Mouse (Mus musculus) brain, embryonic 18.5 days (tissue): ENCODE data around the gene Cecr2.

Source experiments
- DNase-seq: peaks from one replicate; pipeline ENCODE4 v3.0.0-alpha.2; 2012; ENCODE audit warnings: low read depth, low spot score

Gene Cecr2

DNA sequence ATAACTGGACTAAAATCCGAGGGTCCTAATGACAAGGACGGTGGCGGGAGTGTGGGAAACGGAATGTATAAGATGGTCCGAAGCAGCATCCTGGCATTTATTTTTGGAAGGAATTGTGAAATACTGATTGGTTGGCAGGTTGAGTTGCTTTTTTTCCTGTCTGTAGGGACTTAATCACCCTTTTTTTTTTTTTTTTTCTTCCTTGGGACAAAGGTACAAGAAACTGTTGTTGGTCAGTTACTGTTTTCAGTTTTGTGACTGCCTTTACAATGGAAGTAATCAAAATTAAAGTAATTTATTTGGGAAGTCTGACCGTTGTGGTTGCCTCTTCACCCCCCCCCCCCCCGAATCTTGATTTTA lies 1.2 kb downstream of the Cecr2 start:
- no peak for DNase-seq

DNA sequence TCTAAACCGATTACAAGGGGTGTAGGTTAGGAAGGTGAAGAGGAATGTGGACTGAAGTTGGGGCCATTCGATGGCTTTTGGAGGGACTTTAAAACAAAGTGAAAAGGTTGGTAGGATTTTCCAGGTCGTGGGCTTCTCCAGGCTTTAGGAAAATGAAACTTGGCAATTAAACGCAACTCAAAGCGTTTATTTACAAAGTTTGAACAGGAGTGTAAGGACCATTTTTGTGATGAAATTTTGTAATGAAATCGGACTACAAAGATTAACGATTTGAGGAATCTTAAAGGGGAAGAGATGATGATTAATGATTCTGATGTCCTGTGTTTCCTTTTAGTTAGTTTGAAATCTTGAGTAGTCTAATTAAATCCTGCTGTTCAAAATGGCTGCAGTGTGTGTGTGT lies 1.7 kb downstream of the Cecr2 start:
- no peak for DNase-seq

DNA sequence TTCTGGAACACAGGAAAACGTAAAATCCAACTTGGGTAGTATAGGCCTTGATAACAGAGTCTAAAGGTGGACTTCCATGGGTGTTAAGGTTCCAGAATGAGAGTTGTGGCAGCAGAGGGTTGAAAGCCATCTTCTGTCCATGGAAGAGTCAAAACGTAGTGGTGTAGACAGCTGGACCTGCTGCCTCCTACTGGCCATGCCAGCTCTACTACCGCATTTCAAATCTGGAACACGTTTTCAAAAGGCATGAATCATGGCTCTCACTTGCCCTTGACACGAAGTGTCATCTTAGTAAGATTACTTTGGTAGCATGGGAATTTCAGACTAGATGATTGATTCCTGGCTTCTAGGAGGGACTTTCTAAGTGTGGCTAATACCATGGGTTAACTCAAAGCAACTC lies 8.0 kb downstream of the Cecr2 start:
- no peak for DNase-seq

DNA sequence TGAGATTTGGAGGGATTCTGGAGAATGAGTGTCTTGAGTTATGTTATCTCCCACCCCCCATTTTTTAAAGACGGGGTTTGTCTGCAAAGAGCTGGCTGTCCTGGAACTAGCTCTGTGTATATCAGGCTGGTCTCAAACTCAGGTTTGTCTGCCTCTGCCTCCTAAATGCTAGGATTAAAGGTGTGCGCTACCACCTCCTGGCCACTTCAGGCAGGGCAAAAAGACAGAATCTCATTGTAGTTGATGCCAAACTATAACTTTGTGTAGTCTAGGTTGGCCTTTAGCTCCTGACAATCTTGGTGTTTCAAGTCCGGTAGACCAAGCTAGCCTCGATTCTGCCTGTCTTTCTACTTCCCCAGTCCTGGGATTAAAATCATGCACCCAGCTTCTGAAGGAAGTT lies 8.7 kb downstream of the Cecr2 start:
- no peak for DNase-seq

DNA sequence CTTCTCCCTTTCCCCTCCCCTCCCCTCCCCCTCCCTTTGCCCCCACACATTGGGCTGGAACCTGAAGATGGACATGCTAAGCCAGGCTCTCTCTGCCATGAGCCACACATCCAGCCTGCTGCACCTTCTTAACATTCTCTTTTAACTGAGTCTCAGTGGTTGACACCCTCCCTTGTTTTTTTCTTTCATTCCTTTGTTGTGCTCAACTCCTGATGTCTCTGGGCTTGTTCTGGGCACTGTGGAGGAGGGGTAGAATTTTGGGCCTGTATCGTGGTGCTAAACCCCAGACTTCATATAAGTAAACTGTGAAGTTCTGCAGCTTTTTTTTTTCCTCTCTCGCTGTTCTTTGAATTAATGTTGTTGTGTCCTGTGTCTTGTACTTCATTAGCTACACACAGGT lies 9.8 kb downstream of the Cecr2 start:
- no peak for DNase-seq

DNA sequence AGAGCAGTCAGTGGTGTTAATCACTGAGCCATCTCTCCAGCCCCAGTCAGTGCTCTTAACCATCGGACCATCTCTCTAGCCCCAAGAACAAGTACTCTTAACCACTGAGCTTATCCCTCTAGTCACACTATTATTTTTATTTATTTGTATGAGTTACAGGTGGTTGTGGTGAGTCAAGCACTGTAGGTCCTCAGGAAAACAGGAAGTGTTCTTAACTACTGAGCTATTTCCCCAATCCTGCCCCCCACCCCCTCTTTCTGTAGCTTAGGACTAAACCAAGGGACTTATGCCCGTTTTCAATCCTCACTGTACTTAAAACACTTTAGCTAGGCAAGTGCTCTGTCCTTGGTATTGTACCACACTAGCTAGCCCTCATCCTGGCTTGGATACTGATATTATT lies 17.2 kb downstream of the Cecr2 start:
- no peak for DNase-seq

DNA sequence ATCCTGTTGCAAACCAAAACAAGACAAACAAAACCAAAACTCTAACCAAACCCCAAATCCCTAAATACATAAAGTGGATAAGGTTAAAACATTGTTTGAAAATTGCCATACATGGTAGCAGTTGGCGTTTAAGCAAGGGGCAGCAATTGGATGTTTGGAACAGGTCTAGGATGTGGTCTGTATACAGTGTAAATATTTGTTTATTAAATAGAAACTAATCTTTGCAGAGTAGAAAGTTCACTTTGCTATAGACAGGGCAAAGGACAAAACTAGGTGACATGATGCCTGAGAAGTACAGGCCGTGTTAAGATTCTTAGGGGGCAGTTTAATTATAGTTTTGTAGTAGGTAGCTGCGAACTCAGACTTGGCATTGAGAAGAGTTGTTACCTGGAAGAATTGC lies 18.6 kb downstream of the Cecr2 start:
- no peak for DNase-seq

DNA sequence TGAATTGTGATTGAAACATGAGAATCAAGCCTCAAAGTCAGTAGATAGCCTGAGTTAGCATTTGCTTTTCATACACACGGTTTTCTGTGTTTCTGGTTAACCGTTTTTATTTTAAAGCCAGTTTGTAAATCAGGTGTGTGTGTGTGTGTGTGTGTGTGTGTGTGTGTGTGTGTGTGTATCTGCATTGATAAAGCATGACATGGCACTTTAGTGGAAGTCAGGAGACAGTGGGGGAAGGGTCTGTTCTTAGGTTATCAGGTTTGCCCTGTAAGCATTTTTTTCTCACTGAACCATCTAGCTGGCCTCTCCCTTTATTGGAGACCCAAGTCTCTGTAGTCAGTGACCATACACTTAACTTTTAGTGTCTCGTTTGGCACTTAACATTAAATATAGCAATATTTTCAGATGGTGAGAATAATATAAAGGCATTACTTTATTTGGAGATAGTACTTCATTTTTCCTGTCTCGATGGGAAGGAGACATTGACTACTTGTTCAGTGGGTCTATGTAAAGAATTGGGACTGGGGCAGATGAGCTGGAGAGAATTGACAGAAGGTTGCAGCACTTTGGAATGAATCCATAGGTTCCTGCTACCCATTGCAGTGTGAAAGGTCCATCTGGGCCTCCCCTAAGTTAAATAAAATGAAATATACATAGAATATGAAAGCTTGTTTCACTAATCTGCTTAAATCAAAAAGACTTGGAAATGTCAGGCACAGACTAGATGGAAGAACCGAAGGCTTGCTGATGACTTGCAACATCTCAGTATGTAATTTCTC lies 20.9 kb downstream of the Cecr2 start:
- no peak for DNase-seq

DNA sequence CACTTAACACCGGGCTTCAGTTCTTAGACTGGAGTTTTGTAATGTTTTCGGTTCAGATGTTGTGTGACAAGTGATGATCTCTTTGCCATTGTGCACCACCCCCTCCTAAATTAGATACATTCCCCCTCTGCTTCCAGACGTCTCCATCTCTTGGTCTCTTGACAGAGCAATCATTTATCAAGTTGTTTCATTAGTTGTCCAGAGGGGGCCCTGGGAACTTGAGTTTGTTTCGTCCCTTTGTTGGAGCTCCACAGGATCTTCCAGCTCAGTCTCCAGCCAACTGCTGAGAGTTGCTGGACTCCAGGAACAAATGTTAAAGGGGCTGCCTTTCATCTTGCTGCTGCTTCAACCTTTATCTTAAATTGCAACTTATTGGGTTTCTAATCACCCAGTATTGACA lies 34.1 kb downstream of the Cecr2 start:
- DNase-seq = no peak

DNA sequence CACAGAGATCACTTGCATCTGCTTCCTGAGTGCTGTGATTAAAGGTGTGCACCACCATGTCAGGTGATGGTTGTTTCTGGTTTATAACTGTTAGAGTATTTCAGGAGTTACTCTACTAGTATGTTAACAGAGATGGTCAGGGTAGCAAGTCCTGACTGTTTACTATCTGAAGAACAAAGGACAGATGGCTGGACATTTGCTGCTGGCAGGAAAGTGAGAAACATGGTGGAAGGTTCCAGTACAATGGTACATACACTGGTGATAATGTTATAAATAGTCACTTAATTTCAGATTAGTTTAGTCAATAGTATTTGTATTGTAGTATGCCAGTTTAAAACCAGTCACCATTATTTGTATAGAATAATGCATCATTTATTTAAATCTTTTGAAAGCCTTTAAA lies 38.2 kb downstream of the Cecr2 start:
- DNase-seq = no peak

DNA sequence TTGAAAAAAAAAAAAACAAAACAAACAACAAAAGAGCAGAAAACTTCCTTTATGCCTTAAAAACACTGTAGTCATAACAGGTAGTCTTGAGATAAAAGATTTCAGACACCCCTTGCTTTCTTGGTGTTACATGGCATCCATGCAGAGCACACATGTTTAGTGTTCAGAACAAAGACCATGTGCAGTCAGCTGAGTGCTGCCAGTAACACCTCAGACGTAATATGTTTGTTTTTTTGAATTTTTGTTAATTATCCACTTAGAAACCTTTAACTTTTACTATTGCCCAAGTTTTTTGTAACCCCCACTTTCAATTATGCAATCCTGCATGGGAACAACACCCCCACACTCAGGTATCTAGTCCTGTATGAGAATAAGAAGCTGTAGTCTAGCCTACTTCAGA lies 42.6 kb downstream of the Cecr2 start:
- DNase-seq = no peak

DNA sequence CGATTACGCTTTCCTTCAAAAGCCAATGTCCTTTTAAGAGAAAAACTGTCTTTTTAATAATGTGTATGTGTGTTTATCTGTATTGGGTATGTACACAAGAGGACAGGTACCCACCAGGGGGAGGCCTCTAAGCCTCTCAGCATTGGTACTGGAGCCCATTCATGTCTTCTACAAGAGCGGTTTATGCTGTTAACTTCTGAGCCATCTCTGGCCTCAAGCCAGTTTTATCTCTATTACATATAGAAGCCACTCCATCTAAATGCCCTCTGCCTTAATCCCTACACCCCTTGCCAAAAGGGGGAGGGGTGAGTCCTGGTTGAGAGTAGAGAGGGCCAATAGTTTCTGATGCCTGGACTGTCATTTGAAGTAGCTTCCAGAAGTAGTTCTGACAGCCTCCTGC lies 48.6 kb downstream of the Cecr2 start:
- no peak for DNase-seq

DNA sequence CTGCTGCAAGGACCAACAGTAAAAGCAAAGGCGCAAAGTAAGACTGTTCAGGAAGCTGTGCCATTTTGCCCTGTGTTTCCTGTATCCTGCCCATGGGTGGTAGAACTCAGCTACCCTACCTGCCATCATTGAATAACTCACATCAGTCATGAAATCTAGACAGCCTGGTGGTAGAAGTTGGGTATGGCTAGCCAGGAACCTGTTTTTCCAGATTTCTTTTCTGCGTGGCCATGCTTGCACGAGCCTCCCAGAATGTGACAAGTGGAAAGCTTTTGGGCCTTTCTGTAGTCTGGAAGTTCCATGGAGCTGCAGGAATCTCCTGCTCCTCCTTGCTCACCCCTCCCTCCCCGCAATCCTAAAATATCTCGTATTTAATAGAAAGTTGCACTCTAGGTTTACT lies 49.1 kb downstream of the Cecr2 start:
- DNase-seq = no peak

DNA sequence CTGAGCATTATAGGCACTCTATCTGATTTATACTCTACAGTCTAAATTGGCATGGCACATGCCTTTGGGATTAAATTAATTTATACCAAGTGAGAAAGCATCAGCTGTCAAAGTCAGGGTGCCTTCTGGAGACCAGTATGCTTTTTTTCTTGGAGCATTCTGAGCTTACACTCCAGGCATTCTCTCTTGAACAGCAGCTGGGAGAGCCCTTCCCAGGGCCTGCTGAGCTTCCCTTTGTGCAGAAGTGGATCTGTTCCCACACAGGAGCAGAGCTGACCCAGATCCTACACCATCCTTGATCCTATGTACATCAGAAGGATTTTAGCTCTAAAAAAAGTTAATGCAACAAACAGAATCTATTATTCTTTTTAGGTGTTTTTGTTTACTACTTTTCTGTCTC lies 49.7 kb downstream of the Cecr2 start:
- no peak for DNase-seq

DNA sequence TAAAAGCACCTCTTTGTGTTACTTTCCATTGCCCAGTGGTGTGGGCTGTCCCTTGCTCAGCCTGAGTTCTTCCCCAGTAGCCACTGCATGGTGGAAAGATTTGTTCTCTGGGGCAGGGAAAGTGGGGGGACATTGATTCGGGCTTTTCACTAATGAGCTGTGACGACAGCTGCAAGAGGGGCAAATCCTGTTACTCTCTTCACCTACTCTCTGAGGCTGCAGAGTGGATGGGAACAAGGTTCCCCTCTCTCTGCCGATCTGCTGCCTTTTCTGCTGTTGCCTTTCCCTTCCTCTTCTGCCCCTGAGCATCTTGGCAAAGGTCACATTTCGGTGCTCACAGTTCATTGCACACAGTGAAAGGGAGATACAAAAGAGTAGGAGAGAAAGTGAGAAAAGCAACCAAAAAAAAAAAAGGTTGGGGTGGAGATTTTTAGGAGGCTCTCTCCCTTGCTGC lies 50.4 kb downstream of the Cecr2 start:
- no peak for DNase-seq

DNA sequence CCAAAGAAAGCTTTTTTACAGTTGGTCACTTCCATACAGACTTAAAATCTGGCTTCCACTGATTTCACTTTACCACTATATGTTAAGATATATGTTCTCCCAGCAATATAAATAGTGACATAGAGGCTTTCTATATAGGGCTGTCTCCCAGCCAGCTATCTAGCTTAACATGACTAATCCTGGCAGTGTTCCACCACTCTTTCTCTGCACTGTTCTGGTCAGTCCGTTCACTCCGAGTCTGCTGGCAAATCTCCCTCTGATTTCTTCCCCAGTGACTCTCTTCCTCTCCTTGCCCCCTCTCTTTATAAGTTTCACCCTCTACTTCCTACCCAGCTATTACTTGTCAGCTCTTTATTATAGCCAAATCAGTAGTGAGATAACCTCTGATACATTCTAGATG lies 59.8 kb downstream of the Cecr2 start:
- DNase-seq = no peak

DNA sequence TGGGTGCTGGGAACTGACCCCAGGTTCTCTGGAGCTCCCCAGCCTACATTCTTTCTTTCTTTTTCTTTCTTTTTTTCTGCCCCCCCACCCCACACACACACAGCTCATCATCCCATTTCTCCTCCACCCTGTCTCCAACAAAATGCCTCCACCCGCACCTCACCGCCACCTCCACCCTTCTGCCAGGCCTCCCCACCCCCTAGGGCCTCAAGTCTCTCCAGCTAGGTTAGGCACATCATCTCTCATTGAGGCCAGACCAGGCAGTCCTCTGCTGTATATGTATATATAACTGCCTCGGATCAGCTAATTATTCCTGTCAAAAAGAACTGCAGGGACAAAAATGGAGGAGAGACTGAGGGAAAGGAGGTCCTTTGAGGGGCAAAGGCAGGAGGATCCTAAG lies 69.8 kb downstream of the Cecr2 start:
- no peak for DNase-seq

DNA sequence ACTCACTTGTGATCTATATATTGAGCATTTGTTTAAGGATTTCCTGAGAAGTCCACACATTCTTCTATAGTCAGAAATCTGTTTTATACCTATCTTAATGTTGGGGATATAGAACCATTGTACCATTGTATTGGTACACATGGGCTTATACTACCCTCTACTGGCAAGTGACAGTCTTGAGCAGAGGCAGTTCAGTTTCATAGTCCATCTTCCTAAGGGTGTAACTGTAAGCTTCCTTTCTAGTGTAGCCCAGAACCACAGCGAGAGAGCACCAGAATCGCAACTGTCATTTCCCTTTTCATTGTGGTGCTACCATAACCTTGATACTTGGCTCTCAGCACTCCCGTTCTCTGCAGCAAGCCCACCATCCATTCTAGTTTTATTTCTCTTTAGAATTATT lies 70.4 kb downstream of the Cecr2 start:
- peak; percentile 54 for DNase-seq

DNA sequence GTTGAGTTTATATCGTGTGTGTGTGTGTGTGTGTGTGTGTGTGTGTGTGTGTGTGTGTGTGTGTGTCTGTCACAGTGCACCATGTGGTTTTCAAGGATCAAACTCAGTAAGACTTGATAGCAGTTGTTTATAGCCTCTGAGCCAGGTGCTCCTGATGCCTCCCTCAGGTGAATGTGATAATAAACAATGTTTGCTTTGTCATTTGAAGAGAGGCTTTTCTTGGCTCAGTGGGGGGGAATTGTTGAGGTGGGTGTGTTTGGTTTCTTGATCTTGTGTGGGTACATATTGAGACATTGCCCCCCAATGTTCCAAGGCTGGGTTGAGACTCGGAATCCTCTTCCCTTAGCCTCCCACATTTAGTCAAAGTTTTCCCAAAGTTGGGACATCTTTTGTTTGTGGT lies 77.0 kb downstream of the Cecr2 start:
- no peak for DNase-seq

DNA sequence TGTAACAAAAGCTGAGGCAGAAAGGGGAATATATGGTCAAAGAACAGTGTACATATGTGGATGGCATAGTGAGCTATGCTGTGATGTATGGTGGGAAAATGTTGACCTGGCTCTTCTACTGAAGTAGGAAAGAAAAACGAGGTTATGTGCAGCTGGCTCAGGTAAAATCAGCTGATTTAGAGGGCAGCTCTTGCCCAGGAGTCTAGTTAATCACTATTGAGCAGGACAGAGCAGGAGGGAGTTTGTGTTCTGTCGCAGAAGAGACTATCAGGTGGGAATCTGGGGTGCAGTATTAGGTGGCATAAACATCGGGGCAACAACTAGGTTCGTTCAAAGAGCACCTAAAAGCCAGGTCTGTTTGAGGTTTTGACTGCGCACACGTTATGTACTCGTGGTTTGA lies 78.1 kb downstream of the Cecr2 start:
- no peak for DNase-seq

DNA sequence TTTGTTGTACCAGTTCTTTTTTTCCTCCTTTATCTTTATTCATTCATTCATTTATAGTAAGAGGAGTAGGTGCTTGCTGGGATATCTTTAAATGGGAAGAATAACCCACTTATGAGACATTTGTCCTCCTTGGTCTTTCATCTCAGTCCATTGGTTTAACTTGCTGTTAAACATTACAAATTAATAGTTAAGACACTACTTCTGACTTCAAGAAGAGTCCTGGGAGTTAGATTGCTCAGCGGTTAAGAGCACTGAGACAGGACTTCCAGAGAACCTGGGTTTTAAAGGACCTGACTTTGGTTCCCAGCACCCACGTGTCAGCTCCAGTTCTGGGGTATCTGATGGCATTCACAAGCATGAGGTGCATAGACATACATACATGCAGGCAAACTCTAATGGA lies 80.2 kb downstream of the Cecr2 start:
- no peak for DNase-seq

DNA sequence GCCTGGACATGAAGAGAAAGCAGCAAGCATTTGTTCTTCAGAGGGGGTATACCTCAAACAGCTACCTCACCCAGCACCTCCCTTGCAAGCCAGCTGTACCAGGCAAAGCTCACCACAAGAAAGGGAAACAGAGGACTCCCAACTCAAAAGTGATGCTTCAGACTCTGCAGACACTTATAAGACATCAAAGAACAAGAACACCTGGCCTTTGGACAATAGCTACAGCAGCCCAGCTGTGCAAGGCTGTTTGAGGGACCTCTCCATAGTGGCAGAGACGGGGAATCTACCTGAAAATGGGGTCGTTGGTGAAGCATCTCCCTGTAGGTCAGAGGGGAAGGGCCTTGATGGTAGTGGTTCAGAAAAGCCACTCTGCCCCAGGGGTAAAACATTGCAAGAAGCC lies 95.0 kb downstream of the Cecr2 start:
- no peak for DNase-seq

DNA sequence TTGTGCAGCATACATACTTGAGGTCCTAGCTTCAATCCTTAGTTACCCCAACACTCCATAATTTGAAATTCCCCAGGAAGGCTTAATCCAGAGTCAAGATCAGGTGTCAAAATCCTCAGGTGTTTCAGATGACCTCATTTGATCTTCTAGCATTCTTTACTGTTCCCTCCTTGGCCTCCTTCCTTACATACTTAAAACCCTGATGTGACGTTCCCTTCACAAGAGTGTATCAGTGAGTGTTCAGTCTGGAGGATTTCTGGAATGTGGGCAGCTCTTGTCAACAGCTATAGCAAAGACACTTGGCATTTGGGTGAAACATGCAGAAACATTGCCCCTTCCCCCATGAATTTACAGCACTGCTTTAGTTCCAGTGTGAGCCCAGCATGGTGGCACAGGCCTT lies 103.8 kb downstream of the Cecr2 start:
- no peak for DNase-seq

DNA sequence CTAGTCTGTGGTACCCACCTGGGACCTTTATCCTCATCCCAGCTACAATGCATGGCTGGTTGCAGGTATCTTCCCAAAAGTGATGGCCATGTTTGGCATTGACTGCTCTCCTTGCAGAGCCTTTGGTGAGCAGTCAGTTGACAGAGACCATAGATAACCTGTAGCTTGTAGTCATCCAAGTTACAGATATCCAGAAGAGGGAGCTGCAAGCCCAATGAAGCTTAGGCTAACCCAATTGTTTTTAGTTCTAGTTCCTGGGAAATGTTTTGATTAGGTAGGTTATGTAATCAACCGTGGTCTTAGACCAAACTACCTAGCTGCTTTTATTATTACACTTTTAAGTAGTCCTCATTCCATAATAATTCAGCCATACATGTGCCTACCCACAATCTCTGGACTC lies 105.2 kb downstream of the Cecr2 start:
- DNase-seq = no peak
